Mouse (Mus musculus): ENCODE data around the gene Cacna2d2.

Gene Cacna2d2

DNA sequence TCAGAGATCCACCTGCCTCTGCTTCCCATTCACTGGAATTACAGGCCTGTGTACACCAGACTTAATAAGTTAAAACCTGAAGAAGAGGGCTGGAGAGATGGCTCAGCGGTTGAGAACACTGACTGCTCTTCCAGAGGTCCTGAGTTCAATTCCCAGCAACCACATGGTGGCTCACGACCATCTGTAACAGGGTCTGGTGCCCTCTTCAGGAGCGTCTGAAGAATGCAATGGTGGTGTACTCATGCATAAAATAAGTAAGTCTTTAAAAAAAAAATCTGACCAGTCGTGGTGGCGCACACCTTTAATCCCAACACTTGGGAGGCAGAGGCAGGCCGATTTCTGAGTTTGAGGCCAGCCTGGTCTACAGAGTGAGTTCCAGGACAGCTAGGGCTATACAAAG lies 174.4 kb downstream of the Cacna2d2 start:
- in situ Hi-C loops (cut with MboI, MseI), result loop anchor here (25.0 kb wide), 1 partner anchor 1386 kb away; the partner anchor contains the start of gene Ppm1m

DNA sequence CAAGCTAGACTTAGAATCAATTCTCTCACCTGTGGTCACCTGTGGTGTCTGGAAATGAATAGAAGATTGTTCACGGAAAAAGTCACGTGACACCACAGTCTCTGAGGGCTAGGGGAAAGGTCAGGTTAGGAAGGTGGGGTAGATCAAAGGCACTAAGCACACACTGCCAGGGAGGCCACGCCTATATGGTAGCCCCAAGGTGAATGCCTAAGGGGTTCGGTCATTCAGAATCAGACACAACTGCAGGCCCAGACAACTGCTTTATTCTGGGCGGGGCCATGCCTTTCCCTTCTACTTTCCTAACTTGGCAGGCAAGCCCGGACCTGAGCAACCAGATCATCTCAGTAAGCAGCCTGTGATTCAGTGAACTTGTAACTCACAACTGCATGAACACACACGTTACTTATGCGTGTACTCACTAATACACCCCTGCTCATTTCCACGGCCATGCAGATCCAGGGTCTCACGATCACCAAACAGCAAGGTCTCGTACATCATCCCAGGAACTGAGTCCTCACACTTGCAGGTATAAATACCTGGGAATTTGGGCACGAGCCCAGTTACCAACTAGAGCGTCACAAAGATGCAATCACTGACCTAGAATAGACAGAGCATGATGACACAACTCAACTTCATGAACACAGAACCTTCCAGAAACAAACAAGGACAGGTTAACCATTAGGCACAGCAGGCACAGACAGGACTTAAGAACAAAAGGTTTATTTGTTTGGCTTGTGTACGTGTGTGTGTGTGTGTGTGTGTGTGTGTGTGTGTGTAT lies 176.4 kb downstream of the Cacna2d2 start:
- in situ Hi-C loops (cut with MboI, MseI), result no loop called here

DNA sequence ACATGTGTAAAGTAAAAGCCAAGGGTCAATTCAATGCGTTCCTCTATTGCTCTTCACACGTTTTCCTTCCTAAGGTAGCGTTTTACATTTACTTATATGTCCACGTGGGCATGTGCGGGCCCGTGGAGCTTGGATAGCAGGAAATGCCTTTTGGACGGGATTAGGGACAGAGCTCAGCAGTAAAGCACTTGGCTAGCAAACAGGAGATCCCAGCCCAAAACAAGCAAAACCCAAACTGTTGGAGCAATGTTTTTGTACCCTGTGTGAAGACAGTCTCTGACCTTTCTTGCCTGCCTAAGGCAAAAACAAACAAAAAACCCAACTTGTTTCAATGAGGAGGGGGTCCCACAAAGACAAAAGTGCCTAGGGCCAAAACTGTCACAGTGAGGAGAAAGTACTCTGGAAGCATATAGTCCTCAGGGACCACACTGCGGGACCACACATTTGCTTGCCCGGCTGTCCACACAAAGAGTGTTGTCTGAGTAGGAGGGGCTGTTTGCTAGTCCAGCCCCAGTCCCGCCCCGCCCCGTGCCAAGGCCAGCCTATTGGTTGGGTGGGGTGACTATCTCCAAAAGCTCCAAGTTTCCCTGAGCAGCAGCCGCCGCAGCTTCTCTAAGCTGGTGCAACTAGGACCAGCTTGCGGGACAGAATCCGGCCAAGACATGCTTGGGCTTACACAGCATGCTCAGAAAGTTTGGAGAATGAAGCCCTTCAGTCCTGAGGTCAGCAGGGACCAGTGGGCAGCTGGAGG lies 177.1 kb downstream of the Cacna2d2 start, which contains the start of gene Hyal1:
TSS of gene Hyal1 (plus strand) at position 571 of the 751 bp plus-strand sequence.
- in situ Hi-C loops (cut with MboI, MseI), result no loop called here

DNA sequence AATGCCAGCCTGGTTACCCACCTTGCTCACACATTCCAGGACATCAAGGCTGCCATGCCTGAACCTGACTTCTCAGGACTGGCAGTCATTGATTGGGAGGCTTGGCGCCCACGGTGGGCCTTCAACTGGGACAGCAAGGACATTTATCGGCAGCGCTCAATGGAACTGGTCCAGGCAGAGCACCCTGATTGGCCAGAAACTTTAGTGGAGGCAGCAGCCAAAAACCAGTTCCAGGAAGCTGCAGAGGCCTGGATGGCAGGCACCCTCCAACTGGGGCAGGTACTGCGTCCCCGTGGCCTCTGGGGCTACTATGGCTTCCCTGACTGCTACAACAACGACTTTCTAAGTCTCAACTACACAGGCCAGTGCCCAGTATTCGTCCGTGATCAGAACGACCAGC lies 178.5 kb downstream of the Cacna2d2 start:
- in situ Hi-C loops (cut with MboI, MseI), result no loop called here

DNA sequence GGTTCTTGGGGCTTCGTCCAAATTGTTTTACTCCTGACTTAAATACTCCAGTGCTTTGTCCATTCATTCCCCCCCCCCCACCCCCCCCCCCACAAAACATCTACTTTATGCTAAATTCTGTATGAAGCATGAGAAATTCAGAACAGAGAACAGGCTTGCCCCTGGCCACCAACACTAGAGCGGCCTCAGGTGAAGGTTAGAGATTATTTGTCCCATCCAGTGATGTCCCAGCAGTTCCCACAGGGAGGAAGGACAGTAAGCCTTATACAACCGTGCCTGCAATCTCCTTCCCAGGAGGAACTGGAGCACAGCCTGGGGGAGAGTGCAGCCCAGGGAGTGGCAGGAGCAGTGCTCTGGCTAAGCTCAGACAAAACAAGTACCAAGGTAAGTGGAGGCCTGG lies 179.2 kb downstream of the Cacna2d2 start, which contains the start of gene Naa80:
TSS of gene Naa80 (plus strand) at position 301 of the 400 bp plus-strand sequence.
- in situ Hi-C loops (cut with MboI, MseI), result no loop called here
